Mouse (Mus musculus) heart, embryonic 11.5 days (tissue): ENCODE data around the gene A930004D18Rik. TPM values are rescaled to one million over a fixed set of nuclear protein-coding genes. Genes with fewer than 3 reads are reported as not detected.
"Not testable (repeated sequence)": the region's sequence is repeated elsewhere in the genome, so short reads cannot be mapped to it uniquely, and the experiment has no call there.

Source experiments
- ATAC-seq: fragments of 200-750 bp; cut with Nextera tagmentation; replicated peaks from 2 replicates; pipeline ENCODE4 v1.8.0; 2017; ENCODE audit warnings: moderate library complexity; ENCODE audit not compliant: insufficient number of reproducible peaks, low FRiP score, low TSS enrichment
- H3K27ac ChIP-seq: fragments of 300-500 bp; sonication (generic); 2 replicates; pipeline ENCODE4 v1.5.1; 2014; ENCODE audit warnings: mild to moderate bottlenecking, low read depth, low read length
- H3K27me3 ChIP-seq: fragments of 300-500 bp; sonication (generic); 2 replicates; pipeline ENCODE4 v1.6.1; 2014; ENCODE audit warnings: mild to moderate bottlenecking, low read length, mixed read lengths; ENCODE audit not compliant: control insufficient read depth, insufficient read depth
- H3K36me3 ChIP-seq: fragments of 300-500 bp; sonication (generic); 2 replicates; pipeline ENCODE4 v1.6.1; 2014; ENCODE audit warnings: mild to moderate bottlenecking, low read length, moderate library complexity, mixed read lengths; ENCODE audit not compliant: control insufficient read depth, insufficient read depth
- H3K4me1 ChIP-seq: fragments of 300-500 bp; sonication (generic); 2 replicates; pipeline ENCODE4 v1.6.1; 2014; ENCODE audit warnings: low read length; ENCODE audit not compliant: control insufficient read depth, insufficient read depth
- H3K4me2 ChIP-seq: fragments of 300-500 bp; sonication (generic); 2 replicates; pipeline ENCODE4 v1.6.1; 2014; ENCODE audit warnings: mild to moderate bottlenecking, moderate library complexity
- H3K4me3 ChIP-seq: fragments of 300-500 bp; sonication (generic); 2 replicates; pipeline ENCODE4 v1.5.1; 2014; ENCODE audit warnings: low read depth, low read length
- H3K9ac ChIP-seq: fragments of 300-500 bp; sonication (generic); 2 replicates; pipeline ENCODE4 v1.6.1; 2014; ENCODE audit warnings: mild to moderate bottlenecking, low read depth, low read length, moderate library complexity
- H3K9me3 ChIP-seq: fragments of 300-500 bp; sonication (generic); replicated peaks from 2 replicates; pipeline ENCODE4 v1.6.1; 2016; ENCODE audit warnings: low read length; ENCODE audit not compliant: control insufficient read depth
- WGBS: fragments of 180-500 bp; shearing (Covaris S2); extraction: QIAGEN DNeasy Blood & Tissue Kit; methylation state at CpG from one replicate; pipeline ENCODE4 v1.1.7; 2014; ENCODE audit not compliant: insufficient replicate concordance; 5-methylcytosine and 5-hydroxymethylcytosine counted together
- microRNA-seq: library from miRNA; unstranded; fragments of <30 nt; microRNA quantifications from one replicate; pipeline ENCODE4, GENCODE M21; 2016; ENCODE audit warnings: borderline number of aligned reads
- polyA plus RNA-seq: library from polyadenylated mRNA; unstranded; fragments of >200 nt; fragmentation: Nextera tagmentation; extraction: Ambion mirVana; gene quantifications from 2 replicates; pipeline ENCODE4 v1.2.1, GENCODE M21; 2014

The A930004D18Rik gene
- polyA plus RNA-seq, 1 experiment from 2014 or later: 7.1 TPM

DNA sequence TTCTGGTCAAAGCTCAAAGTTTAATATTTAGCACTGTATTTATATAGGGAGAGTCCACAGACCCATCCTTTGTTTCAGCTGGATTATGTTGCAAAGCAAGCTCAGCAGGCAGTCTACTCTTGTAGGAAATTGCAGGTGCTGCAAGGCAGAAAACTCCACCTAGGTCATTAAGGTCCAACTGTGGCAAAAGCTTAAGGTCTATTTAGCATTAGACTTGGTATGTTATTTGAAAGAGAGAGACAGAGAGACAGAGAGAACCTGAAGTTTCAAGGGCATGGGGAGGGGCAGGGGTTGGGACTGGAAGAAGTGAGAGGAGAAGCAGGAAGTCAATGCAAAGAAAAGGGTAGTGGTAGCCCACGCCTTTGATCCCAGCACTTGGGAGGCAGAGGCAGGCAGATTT is 54.8 kb downstream of the A930004D18Rik start:
- Histone ChIP-seq H3K27ac (no peak overlapping the region), H3K9me3 (no peaks in the 10 kb centered on the region), H3K4me2 (no peak overlapping the region), H3K36me3 (no peaks in the 10 kb centered on the region), H3K4me3 (no peak overlapping the region), H3K4me1 (no peaks in the 10 kb centered on the region), H3K9ac (no peak overlapping the region), H3K27me3 (no peaks in the 10 kb centered on the region)
- ATAC-seq: no peak
- WGBS: 77% methylated on average over 1 of the region's 1 CpGs

- H3K4me1 ChIP-seq: 0 out of 2 replicates have a peak, but pooled peaks cover 4% of the 10 kb centered on the region
- no peak overlapping the region for H3K4me2 ChIP-seq
- WGBS: 89% methylated on average over 6 of the region's 6 CpGs
- no peak overlapping the region for H3K9ac ChIP-seq
- H3K9me3 ChIP-seq: no peaks in the 10 kb centered on the region
- ATAC-seq: no peak
- H3K36me3 ChIP-seq: no peaks in the 10 kb centered on the region
- no peaks in the 10 kb centered on the region for H3K27me3 ChIP-seq
- no peak overlapping the region for H3K27ac ChIP-seq
- H3K4me3 ChIP-seq: no peak overlapping the region
These were observed 58.8 kb downstream of the A930004D18Rik start for GRCm38 (mm10) chr2:17978706-17979105.

DNA sequence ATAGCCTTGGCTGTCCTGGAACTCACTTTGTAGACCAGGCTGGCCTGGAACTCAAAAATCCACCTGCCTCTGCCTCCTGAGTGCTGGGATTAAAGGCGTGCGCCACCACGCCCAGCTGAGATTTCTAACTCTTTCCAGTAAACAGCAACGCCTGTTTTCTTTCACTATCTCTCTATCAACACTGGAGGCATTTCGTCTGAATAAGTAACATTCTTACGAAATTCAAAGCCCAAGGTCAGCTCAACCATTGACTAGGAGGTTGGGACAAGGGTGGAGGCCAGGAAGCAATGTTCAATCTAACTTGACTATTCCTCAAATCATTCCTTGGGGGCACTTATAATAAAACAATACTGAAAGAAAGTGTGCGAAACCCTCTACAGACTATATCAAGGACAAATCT is 59.3 kb downstream of the A930004D18Rik start:
- H3K4me1 ChIP-seq, H3K4me3 ChIP-seq, H3K27ac ChIP-seq, H3K9ac ChIP-seq, H3K36me3 ChIP-seq, H3K9me3 ChIP-seq, H3K4me2 ChIP-seq, H3K27me3 ChIP-seq, ATAC-seq: not testable (repeated sequence)
- whole genome bisulfite sequencing: 80% methylated on average over 7 of the region's 7 CpGs

- H3K27ac ChIP-seq, H3K9me3 ChIP-seq, H3K27me3 ChIP-seq, H3K9ac ChIP-seq, H3K4me2 ChIP-seq, H3K4me1 ChIP-seq, ATAC-seq, H3K36me3 ChIP-seq, H3K4me3 ChIP-seq: not testable (repeated sequence)
These were observed 59.9 kb downstream of the A930004D18Rik start for GRCm38 (mm10) chr2:17977645-17978044.

- Histone ChIP-seq H3K4me3 (no peak overlapping the region), H3K36me3 (no peaks in the 10 kb centered on the region), H3K4me1 (0 out of 2 replicates have a peak, but pooled peaks cover 4% of the 10 kb centered on the region), H3K4me2 (no peak overlapping the region), H3K27me3 (no peaks in the 10 kb centered on the region), H3K9ac (no peak overlapping the region), H3K27ac (no peak overlapping the region), H3K9me3 (no peaks in the 10 kb centered on the region)
- ATAC-seq: no peak
- WGBS: 33% methylated on average over 4 of the region's 4 CpGs
These were observed 61.8 kb downstream of the A930004D18Rik start for GRCm38 (mm10) chr2:17975601-17976327.

Small RNA genes lying within 50 kb of the gene (microRNA-seq; reads per million reads assigned to microRNA genes)
- 10.6 reads per million, percentile 45 among the genes with 10 or more reads in this experiment for gene Mir7655

Other genes starting within 250 kb of the A930004D18Rik start
- gene H2al2a, start 40.8 kb downstream of the A930004D18Rik start, polyA plus RNA-seq: not detected in 2 replicates
- gene Skida1, start 11.3 kb upstream of the A930004D18Rik start, polyA plus RNA-seq: 6.0 and 6.4 TPM in 2 replicates
- gene Mllt10, start 17.5 kb upstream of the A930004D18Rik start, polyA plus RNA-seq: 25.9 and 36.4 TPM in 2 replicates